Mouse (Mus musculus) heart, embryonic 12.5 days (tissue): Measurements from ENCODE around the gene Gm49361. TPM values are rescaled to one million over a fixed set of nuclear protein-coding genes. Genes with fewer than 3 reads are reported as not detected.
"Not testable (repeated sequence)": the region's sequence is repeated elsewhere in the genome, so short reads cannot be mapped to it uniquely, and the experiment has no call there.

Experiments used
- ATAC-seq: fragments of 200-750 bp; cut with Nextera tagmentation; 2 replicates; pipeline ENCODE4 v1.8.0; 2017; ENCODE audit warnings: moderate TSS enrichment, moderate library complexity; ENCODE audit not compliant: insufficient number of reproducible peaks, low FRiP score
- H3K27ac ChIP-seq: fragments of 300-500 bp; sonication (generic); 2 replicates; pipeline ENCODE4 v1.5.1; 2016; ENCODE audit warnings: mild to moderate bottlenecking, moderate library complexity; ENCODE audit not compliant: poor library complexity, severe bottlenecking
- H3K27me3 ChIP-seq: fragments of 300-500 bp; sonication (generic); replicated peaks from 2 replicates; pipeline ENCODE4 v1.6.1; 2016; ENCODE audit warnings: mild to moderate bottlenecking, moderate library complexity
- H3K36me3 ChIP-seq: fragments of 300-500 bp; sonication (generic); 2 replicates; pipeline ENCODE4 v1.6.1; 2016; ENCODE audit warnings: mild to moderate bottlenecking, moderate library complexity
- H3K4me1 ChIP-seq: fragments of 300-500 bp; sonication (generic); replicated peaks from 2 replicates; pipeline ENCODE4 v1.6.1; 2016; ENCODE audit warnings: mild to moderate bottlenecking
- H3K4me2 ChIP-seq: fragments of 300-500 bp; sonication (generic); 2 replicates; pipeline ENCODE4 v1.6.1; 2016; ENCODE audit warnings: mild to moderate bottlenecking, moderate library complexity
- H3K4me3 ChIP-seq: fragments of 300-500 bp; sonication (generic); 2 replicates; pipeline ENCODE4 v1.5.1; 2016; ENCODE audit warnings: mild to moderate bottlenecking
- H3K9ac ChIP-seq: fragments of 300-500 bp; sonication (generic); 2 replicates; pipeline ENCODE4 v1.6.1; 2016; ENCODE audit warnings: mild to moderate bottlenecking, moderate library complexity
- H3K9me3 ChIP-seq: fragments of 300-500 bp; sonication (generic); replicated peaks from 2 replicates; pipeline ENCODE4 v1.6.1; 2016; ENCODE audit warnings: mild to moderate bottlenecking, moderate library complexity
- WGBS: fragments of 180-500 bp; shearing (Covaris S2); methylation state at CpG from one replicate; pipeline ENCODE4 v1.1.7; 2016; 5-methylcytosine and 5-hydroxymethylcytosine counted together
- polyA plus RNA-seq: library from polyadenylated mRNA; unstranded; fragments of >200 nt; fragmentation: Nextera tagmentation; extraction: Ambion mirVana; gene quantifications from 2 replicates; pipeline ENCODE4 v1.2.1, GENCODE M21; 2016

Gm49361 gene
- polyA plus RNA-seq, 1 experiment from 2014 or later, result not detected

DNA sequence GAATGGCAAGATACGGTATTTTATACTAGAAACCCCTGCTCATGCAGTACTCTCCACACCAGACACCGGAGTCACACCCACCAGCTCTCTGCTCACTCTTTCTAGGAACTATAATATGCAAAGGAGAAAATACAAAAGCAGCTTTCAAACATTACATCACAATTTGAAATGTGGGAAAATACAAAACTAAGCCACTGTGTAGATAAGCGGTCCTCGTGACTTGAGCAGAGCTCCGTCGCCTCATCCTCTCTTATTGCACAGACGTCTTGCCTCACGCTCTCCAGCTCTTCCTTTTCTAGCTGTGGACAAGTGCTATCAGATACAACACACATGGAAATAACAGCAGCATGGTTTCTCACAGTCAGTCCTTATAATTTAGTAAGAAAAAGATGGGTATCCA lies 55.2 kb downstream of the Gm49361 start:
- Histone ChIP-seq H3K27ac (no peak overlapping the region), H3K4me3 (no peak overlapping the region), H3K4me2 (no peak overlapping the region), H3K36me3 (peaks cover 63% of the 10 kb centered on the region), H3K4me1 (no peaks in the 10 kb centered on the region), H3K27me3 (no peaks in the 10 kb centered on the region), H3K9ac (no peak overlapping the region), H3K9me3 (no peaks in the 10 kb centered on the region)
- no peak for ATAC-seq
- 75% methylated on average over 8 of the region's 8 CpGs for WGBS

DNA sequence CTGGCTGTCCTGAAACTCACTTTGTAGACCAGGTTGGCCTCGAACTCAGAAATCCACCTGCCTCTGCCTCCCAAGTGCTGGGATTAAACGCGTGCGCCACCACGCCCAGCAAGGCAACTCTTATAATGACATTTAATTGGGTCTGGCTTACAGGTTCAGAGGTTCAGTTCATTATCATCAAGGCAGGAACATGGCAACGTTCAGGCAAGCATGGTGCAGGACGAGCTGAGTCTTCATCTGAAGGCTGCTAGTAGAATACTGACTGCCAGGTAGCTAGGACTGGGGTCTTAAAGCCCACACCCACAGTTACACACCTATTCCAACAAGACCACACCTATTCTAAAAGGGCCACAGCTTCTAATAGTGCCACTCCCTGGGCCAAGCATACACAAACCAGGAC lies 57.8 kb downstream of the Gm49361 start:
- not testable (repeated sequence) for H3K9ac ChIP-seq, H3K4me3 ChIP-seq, H3K4me2 ChIP-seq, H3K27me3 ChIP-seq, ATAC-seq, H3K9me3 ChIP-seq, H3K4me1 ChIP-seq, H3K27ac ChIP-seq
- WGBS, result 91% methylated on average over 7 of the region's 7 CpGs
- peaks cover 40% of the 10 kb centered on the region for H3K36me3 ChIP-seq

DNA sequence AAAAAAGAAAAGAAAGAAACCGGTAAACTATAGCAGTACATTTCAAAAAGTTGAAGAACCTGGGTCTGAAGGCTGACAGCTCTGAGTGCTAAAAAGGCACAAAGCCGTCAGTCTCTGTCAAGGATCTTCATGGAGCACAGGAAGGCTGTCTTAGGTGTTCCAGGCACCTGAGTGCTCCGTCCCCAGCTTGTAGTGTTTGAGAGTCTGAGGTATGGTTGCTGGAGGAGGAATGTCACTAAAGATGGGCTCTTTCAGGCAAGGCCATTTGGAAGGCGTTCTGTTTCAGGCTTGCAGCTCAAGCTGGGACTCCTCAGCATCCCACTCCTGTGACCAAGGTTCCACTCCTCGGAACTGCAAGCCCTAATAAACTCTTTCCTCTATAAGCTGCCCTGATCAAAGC lies 58.5 kb downstream of the Gm49361 start:
- 73% methylated on average over 5 of the region's 5 CpGs for WGBS
- H3K9ac ChIP-seq, result no peak overlapping the region
- H3K27me3 ChIP-seq, result no peaks in the 10 kb centered on the region
- H3K27ac ChIP-seq, result no peak overlapping the region
- H3K4me1 ChIP-seq, result no peaks in the 10 kb centered on the region
- H3K4me3 ChIP-seq, result no peak overlapping the region
- H3K4me2 ChIP-seq, result no peak overlapping the region
- ATAC-seq, result no peak
- H3K9me3 ChIP-seq, result no peaks in the 10 kb centered on the region
- H3K36me3 ChIP-seq, result peaks cover 35% of the 10 kb centered on the region

DNA sequence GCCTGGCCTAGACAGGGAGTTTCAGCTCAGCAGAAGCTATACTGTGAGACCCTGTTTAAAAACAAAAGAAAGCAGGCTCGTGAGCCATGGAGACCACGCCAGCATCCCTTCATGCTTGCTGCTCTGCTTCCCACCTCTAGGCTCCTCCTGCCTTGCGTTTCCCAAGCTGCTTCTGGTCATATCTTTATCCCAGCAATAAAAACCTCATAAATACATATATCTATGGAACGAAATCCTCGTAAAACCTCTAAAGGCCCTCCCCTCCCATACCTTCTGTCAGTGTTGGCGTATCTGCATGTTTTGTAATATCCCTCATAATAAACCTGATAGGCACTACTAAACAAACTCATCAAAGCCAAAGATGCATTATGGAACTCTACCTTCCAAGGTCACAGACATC lies 59.3 kb downstream of the Gm49361 start:
- Histone ChIP-seq H3K4me2 (no peak overlapping the region), H3K4me1 (no peaks in the 10 kb centered on the region)
- 88% methylated on average over 6 of the region's 6 CpGs for WGBS

DNA sequence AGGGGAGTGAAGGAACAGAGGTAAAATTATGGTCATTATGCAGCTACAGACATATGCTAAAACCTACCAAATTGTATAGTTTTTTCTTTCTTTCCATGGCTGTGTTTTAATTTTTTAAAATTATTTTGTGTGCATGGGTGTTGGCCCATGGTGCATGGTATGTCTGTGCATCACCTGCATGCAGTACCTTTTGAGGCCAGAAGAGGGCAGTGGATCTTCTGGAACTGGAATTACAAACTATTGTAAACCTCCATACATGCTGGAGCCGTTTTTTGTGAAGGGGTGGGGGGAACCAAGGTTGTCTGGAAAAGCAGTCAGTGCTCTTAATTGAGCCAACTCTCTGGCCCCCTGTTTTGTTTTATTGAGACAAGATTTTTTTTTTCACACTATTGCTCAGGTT lies 61.3 kb downstream of the Gm49361 start:
- H3K27me3 ChIP-seq, result no peaks in the 10 kb centered on the region
- no peaks in the 10 kb centered on the region for H3K9me3 ChIP-seq
- no peak overlapping the region for H3K27ac ChIP-seq
- H3K4me3 ChIP-seq, result no peak overlapping the region
- no peak overlapping the region for H3K4me2 ChIP-seq
- H3K4me1 ChIP-seq, result no peaks in the 10 kb centered on the region
- ATAC-seq, result no peak
- no peak overlapping the region for H3K9ac ChIP-seq
- 12% methylated on average over 1 of the region's 1 CpGs for WGBS
- H3K36me3 ChIP-seq, result peaks cover 13% of the 10 kb centered on the region

More for the DNA sequence above, 59.3 kb downstream of the Gm49361 start:
- no peak overlapping the region for H3K9ac ChIP-seq
- no peak overlapping the region for H3K4me3 ChIP-seq
- no peaks in the 10 kb centered on the region for H3K27me3 ChIP-seq
- H3K9me3 ChIP-seq, result no peaks in the 10 kb centered on the region
- no peak for ATAC-seq
- no peak overlapping the region for H3K27ac ChIP-seq
- peaks cover 29% of the 10 kb centered on the region for H3K36me3 ChIP-seq

DNA sequence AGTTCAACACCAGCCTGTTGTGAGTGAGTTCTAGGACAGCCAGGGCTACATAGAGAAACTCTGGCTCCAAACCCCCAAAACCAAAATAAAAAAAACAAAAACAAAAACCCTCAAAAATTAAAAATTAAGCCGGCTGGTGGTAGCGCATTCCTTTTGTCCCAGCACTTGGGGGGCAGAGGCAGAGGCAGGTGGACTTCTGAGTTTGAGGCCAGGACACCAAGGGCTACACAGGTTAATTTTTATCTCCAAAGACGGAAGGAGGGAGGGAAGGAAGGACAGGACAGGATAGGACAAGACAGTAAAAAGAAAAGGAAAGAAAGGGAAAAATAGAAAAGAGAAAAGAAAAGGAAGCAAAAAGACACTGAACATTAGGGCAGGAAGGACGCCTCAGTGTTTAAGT lies 63.2 kb downstream of the Gm49361 start:
- no peaks in the 10 kb centered on the region for H3K27me3 ChIP-seq
- H3K4me2 ChIP-seq, result no peak overlapping the region
- H3K4me3 ChIP-seq, result no peak overlapping the region
- H3K27ac ChIP-seq, result no peak overlapping the region
- no peak for ATAC-seq
- H3K36me3 ChIP-seq, result no peaks in the 10 kb centered on the region
- no peaks in the 10 kb centered on the region for H3K9me3 ChIP-seq
- no peaks in the 10 kb centered on the region for H3K4me1 ChIP-seq
- 77% methylated on average over 4 of the region's 4 CpGs for WGBS
- H3K9ac ChIP-seq, result no peak overlapping the region

DNA sequence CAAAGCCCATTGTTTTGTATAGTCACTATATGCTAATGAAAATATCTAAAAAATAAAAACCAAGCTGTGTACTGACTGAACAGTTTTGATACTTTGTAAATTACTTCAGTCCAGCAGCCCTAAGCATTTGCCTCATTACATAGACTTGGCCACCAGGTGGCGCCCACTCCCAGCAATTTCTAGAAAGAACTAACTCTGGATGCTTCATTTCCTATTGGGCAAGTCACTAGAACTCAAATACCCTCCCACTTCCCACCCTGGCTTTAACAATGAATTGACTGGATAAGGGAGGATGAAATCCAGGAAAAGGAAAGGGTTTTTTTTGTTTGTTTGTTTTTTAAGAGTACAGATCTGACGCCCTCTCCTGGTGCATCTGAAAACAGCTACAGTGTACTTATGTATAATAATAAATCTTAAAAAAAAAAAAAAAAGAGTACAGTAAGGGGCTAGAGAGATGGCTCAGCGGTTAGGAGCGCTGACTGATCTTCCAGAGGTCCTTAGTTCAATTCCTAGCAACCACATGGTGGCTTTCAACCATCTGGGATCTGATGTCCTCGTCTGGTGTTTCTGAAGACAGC lies 65.9 kb downstream of the Gm49361 start:
- Histone ChIP-seq H3K9ac (no peak overlapping the region), H3K4me2 (no peak overlapping the region), H3K9me3 (no peaks in the 10 kb centered on the region), H3K27ac (no peak overlapping the region), H3K36me3 (no peaks in the 10 kb centered on the region), H3K4me1 (no peaks in the 10 kb centered on the region), H3K27me3 (no peaks in the 10 kb centered on the region), H3K4me3 (no peak overlapping the region)
- ATAC-seq, result 0 out of 2 replicates have a peak, but pooled peaks have one; percentile 36
- 40% methylated on average over 5 of the region's 5 CpGs for WGBS

DNA sequence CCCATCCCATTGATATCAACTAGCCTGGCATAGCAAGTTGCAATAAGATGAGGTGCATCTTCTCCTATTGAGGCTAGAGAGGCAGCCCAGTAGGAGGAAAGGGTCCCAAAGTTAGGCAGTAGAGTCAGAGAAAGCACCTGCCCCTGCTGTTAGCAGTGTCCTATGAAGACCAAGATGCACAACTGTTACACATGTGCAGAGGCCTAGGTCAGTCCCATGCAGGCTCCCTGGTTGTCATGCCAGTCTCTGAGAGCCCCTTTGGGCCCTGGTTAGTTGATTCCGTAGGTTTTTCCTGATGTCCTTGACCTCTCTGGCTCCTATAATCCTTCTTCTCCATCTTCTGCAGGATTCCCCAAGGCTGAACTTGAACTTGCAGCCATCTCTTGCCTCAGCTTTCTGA lies 66.4 kb downstream of the Gm49361 start:
- Histone ChIP-seq H3K9me3 (no peaks in the 10 kb centered on the region), H3K4me2 (no peak overlapping the region), H3K4me3 (no peak overlapping the region), H3K4me1 (no peaks in the 10 kb centered on the region), H3K36me3 (no peaks in the 10 kb centered on the region), H3K27ac (no peak overlapping the region), H3K9ac (no peak overlapping the region), H3K27me3 (no peaks in the 10 kb centered on the region)
- 25% methylated on average over 1 of the region's 1 CpGs for WGBS
- no peak for ATAC-seq

DNA sequence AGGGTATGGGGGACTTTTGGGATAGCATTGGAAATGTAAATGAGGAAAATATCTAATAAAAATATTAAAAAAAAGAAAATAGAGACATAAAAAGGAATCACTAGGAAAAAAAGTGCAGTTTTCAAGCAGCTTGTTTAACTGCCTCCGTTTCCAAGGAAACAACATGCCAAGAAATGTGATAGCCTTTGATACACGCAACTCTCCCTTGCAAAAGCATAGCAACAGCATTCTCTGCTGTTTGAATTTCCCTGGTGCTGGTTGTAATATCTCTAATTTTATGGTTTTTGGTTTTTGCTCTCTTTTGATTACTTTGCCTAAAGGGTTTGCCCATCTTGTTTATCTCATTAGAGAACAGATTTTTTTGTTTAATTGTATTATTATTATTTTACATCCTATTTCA lies 70.4 kb downstream of the Gm49361 start:
- H3K4me2 ChIP-seq, result no peak overlapping the region
- H3K27ac ChIP-seq, result no peak overlapping the region
- no peaks in the 10 kb centered on the region for H3K36me3 ChIP-seq
- H3K4me3 ChIP-seq, result no peak overlapping the region
- no peaks in the 10 kb centered on the region for H3K4me1 ChIP-seq
- H3K27me3 ChIP-seq, result no peaks in the 10 kb centered on the region
- ATAC-seq, result no peak
- H3K9ac ChIP-seq, result no peak overlapping the region
- 65% methylated on average over 2 of the region's 2 CpGs for WGBS
- H3K9me3 ChIP-seq, result no peaks in the 10 kb centered on the region

DNA sequence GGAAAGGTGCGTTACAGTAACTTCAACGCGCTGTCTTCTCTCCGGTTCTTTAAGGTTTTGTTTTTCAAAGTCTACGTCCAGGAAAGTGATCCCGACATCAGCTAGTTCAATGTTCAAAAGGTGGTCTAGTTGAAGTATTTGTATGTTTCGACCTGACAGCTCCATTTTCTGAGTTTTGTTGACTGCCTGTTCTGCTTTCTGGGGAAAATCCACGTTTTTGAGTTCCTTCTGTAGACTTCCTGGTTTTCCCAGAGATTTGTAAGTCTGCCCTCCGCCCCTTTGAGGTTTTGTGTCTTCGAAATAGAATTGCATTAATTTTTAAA lies 80.3 kb downstream of the Gm49361 start:
- no peak for ATAC-seq
- Histone ChIP-seq H3K4me1 (peaks cover 7% of the 10 kb centered on the region), H3K36me3 (no peaks in the 10 kb centered on the region), H3K27me3 (no peaks in the 10 kb centered on the region), H3K4me2 (peak overlapping the region; percentile 67), H3K9ac (peak overlapping the region; percentile 92), H3K9me3 (no peaks in the 10 kb centered on the region), H3K27ac (peak overlapping the region; percentile 91), H3K4me3 (peak overlapping the region; percentile 75)
- 12% methylated on average over 10 of the region's 10 CpGs for WGBS

DNA sequence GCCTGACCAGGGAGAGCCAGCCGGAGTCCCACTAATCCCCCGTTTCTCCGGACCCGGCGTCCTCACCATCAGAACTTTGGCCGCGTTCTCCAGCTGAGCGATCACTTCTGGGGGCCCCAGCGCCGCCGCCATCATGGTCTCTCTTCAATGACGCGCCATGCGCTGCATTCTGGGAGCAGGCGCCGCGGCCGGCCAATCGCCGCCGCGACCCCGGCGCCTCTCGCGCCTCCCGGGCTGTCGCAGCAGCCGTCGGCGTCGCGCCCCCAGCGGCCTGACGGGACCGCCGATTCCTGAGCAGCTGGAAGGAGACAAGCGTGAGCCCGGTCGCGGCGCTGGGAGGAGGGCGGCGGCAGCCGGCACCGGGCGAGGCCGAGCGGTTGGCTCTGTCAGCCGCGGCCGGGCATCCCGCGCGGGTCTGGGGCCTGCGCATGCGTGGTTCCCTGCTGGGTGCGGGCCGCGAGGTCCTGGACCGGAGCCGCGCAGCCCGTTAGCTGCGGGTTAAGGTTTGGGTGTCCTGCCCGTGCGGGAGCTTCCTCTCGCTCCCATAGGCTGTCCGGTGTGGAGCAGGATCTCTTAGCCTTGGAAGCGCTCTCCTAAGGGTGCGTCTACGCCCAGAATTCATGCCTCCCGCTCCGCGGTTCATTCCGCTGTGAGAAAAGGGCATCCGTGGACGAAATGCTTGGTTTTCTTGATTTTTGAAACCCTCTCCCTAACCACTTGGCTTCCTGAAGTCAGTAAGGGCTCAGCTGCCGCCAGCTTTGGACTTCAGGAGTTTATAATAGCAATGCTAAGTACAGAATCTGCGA lies 80.9 kb downstream of the Gm49361 start, which contains the start of gene Xpo4:
Xpo4 (minus strand) TSS at position 609 of the 806 bp plus-strand sequence.
- peak; percentile 94 for ATAC-seq
- H3K9me3 ChIP-seq, result no peaks in the 10 kb centered on the region
- H3K27ac ChIP-seq, result peak within 1 kb of the TSS; percentile 91
- H3K27me3 ChIP-seq, result no peaks in the 10 kb centered on the region
- peak within 1 kb of the TSS; percentile 75 for H3K4me3 ChIP-seq
- under 1% methylated on average over 80 of the region's 80 CpGs for WGBS
- peak within 1 kb of the TSS; percentile 67 for H3K4me2 ChIP-seq
- peaks cover 7% of the 10 kb centered on the region for H3K4me1 ChIP-seq
- no peaks in the 10 kb centered on the region for H3K36me3 ChIP-seq
- H3K9ac ChIP-seq, result peak within 1 kb of the TSS; percentile 92
